Mouse (Mus musculus) stomach, embryonic 14.5 days (tissue): Measurements from ENCODE around the gene Mypn. TPM values are rescaled to one million over a fixed set of nuclear protein-coding genes. Genes with fewer than 3 reads are reported as not detected.

Source experiments
- ATAC-seq: fragments of 200-750 bp; cut with Nextera tagmentation; 2 replicates; pipeline ENCODE4 v1.8.0; 2017; ENCODE audit warnings: low read depth, moderate TSS enrichment; ENCODE audit not compliant: insufficient number of reproducible peaks, insufficient read depth, low FRiP score
- H3K27ac ChIP-seq: fragments of 300-500 bp; sonication (generic); 2 replicates; pipeline ENCODE4 v1.5.1; 2014; ENCODE audit warnings: mild to moderate bottlenecking, low read length, moderate library complexity, mixed read lengths
- H3K27me3 ChIP-seq: fragments of 300-500 bp; sonication (generic); 2 replicates; pipeline ENCODE4 v1.6.1; 2014; ENCODE audit warnings: low read length, control low read depth, mixed read lengths; ENCODE audit not compliant: control insufficient read depth, insufficient read depth
- H3K36me3 ChIP-seq: fragments of 300-500 bp; sonication (generic); 2 replicates; pipeline ENCODE4 v1.6.1; 2014; ENCODE audit warnings: mild to moderate bottlenecking, control low read depth, low read length, moderate library complexity, mixed read lengths; ENCODE audit not compliant: control insufficient read depth, insufficient read depth
- H3K4me1 ChIP-seq: fragments of 300-500 bp; sonication (generic); 2 replicates; pipeline ENCODE4 v1.6.1; 2014; ENCODE audit warnings: low read length, control low read depth, mixed read lengths; ENCODE audit not compliant: control insufficient read depth, insufficient read depth
- H3K4me2 ChIP-seq: fragments of 300-500 bp; sonication (generic); replicated peaks from 2 replicates; pipeline ENCODE4 v1.6.1; 2014; ENCODE audit warnings: low read depth, low read length, control low read depth
- H3K4me3 ChIP-seq: fragments of 300-500 bp; sonication (generic); 2 replicates; pipeline ENCODE4 v1.5.1; 2014; ENCODE audit warnings: low read depth, low read length, control low read depth
- H3K9ac ChIP-seq: fragments of 300-500 bp; sonication (generic); replicated peaks from 2 replicates; pipeline ENCODE4 v1.6.1; 2014; ENCODE audit warnings: low read depth, mild to moderate bottlenecking, control low read depth, low read length, moderate library complexity, mixed read lengths
- H3K9me3 ChIP-seq: fragments of 300-500 bp; sonication (generic); 2 replicates; pipeline ENCODE4 v1.6.1; 2016; ENCODE audit warnings: low read depth, low read length, control low read depth; ENCODE audit not compliant: control insufficient read depth
- WGBS: fragments of 180-500 bp; shearing (Covaris S2); extraction: QIAGEN DNeasy Blood & Tissue Kit; methylation state at CpG from one replicate; pipeline ENCODE4 v1.1.7; 2014; 5-methylcytosine and 5-hydroxymethylcytosine counted together
- polyA plus RNA-seq: library from polyadenylated mRNA; unstranded; fragments of >200 nt; fragmentation: Nextera tagmentation; extraction: Ambion mirVana; gene quantifications from 2 replicates; pipeline ENCODE4 v1.2.1, GENCODE M21; 2014

Gene Mypn
- polyA plus RNA-seq, 1 experiment from 2014 or later = not detected

DNA sequence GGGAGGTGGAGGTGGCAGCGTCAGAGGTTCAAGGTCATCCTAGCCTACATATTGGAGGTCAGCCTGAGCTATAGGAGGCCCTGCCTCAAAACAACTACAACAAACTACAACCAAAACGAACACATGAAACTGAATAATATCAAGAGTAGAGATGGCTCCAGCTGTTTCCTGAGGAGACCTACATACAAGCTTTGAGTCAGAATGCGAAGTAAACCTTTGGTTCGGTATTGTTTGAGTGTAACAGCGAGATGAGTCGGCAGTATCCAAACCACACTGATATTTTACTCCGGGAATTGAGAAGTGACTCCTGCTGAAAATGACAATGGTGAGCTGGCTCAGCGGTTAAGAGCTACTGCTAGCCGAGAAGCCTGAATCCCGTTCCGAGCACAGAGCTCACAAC is 34.2 kb downstream of the Mypn start:
- WGBS = 89% methylated on average over 11 of the region's 11 CpGs
- H3K4me2 ChIP-seq = no peak overlapping the region
- H3K4me1 ChIP-seq = no peaks in the 10 kb centered on the region
- no peak overlapping the region for H3K9ac ChIP-seq
- ATAC-seq = no peak
- no peaks in the 10 kb centered on the region for H3K36me3 ChIP-seq
- no peaks in the 10 kb centered on the region for H3K27me3 ChIP-seq
- H3K4me3 ChIP-seq = no peak overlapping the region
- no peak overlapping the region for H3K27ac ChIP-seq
- H3K9me3 ChIP-seq = no peaks in the 10 kb centered on the region

DNA sequence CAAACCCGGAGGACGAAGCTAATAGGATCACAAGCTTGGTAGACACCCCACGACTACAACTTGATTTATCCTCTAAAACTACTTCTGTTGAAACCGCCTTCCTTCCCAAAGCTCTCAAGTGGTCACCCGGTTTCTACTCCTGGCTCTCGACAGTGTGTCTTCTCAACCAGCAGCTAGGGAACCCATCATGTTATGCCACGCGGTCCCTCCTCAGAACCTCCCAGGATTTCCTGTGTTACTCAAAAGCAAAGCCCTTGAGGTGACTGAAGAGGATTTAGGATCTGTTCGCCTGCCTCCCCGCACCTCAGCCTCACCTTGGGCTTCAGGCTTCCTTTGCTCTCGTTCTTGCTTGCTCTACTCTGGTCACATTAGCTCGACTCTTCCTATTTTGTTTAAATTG is 35.6 kb downstream of the Mypn start:
- 89% methylated on average over 12 of the region's 12 CpGs for WGBS
- H3K9ac ChIP-seq = no peak overlapping the region
- no peak overlapping the region for H3K27ac ChIP-seq
- no peaks in the 10 kb centered on the region for H3K9me3 ChIP-seq
- no peaks in the 10 kb centered on the region for H3K27me3 ChIP-seq
- H3K4me3 ChIP-seq = no peak overlapping the region
- H3K36me3 ChIP-seq = no peaks in the 10 kb centered on the region
- H3K4me1 ChIP-seq = no peaks in the 10 kb centered on the region
- H3K4me2 ChIP-seq = no peak overlapping the region
- ATAC-seq = no peak

DNA sequence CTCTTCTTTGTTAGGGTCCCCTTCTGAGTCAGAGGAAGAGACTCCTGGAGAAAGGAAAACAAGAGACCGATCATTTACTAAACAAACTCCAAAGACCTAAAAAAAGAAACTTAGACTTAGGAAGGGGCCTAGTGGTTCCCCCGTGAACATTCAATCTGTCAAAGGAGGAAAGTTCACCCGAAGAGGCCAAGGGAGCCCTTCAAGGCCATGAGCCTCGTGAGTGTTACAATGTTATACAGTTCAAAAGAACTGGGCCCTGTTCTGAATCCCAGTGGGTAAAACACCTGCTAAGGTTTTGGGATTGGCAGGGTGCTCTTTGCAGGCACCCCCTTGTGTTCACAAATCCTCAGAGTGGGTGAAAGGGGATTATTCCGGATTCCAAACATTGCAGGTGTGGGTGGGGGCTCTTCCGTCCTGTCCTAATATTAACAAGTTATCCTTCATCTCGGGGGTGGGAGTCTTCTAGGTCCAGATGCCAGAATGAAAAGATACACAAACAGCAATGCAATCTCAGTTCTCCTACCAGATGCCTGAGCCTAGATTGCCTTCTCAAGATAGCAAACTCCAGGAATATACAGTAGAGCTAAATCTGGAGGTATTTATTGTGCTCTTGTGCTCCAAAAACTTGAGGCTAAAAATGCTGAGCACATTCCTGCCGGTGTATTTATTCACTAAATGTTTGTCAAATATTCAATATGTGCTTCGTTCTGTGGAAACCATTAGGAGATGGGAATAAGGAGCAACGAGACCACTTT is 36.3 kb downstream of the Mypn start:
- H3K9ac ChIP-seq = no peak overlapping the region
- no peaks in the 10 kb centered on the region for H3K27me3 ChIP-seq
- ATAC-seq = no peak
- no peaks in the 10 kb centered on the region for H3K4me1 ChIP-seq
- no peak overlapping the region for H3K4me3 ChIP-seq
- H3K4me2 ChIP-seq = no peak overlapping the region
- WGBS = 70% methylated on average over 10 of the region's 10 CpGs
- no peak overlapping the region for H3K27ac ChIP-seq
- H3K36me3 ChIP-seq = no peaks in the 10 kb centered on the region
- H3K9me3 ChIP-seq = no peaks in the 10 kb centered on the region

DNA sequence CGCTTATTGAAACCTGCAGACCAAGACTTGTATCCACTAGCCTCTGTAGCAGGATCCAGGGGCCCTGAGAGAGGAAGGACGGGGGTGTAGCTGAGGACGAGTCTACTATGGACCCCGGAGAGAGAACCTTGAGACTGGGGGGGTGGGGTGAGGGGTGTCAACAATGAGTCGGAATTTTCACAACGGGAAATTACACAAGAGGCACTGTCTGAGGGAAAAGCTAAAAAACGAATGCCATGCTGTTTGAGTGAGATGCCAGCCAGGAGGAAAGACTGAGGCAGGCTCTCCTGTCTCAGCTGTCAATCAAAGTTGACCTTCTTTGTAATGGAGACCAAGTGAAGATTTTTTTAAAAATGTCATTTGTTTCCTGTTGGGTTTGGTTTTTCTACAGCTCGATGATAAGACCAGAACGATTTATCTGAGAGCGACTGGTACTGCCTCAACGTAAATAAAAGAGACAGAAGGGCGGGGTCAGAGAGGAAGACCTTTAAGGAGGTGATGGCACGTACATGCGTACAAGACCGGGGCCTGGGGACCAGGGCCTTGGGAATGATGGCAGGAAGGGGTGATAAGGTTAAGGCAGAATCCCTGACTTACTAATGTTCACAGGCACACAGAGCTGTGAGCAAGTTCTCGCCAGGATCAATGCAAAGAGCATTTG is 37.9 kb downstream of the Mypn start:
- no peaks in the 10 kb centered on the region for H3K27me3 ChIP-seq
- no peak overlapping the region for H3K4me3 ChIP-seq
- no peaks in the 10 kb centered on the region for H3K36me3 ChIP-seq
- no peaks in the 10 kb centered on the region for H3K9me3 ChIP-seq
- no peaks in the 10 kb centered on the region for H3K4me1 ChIP-seq
- no peak overlapping the region for H3K4me2 ChIP-seq
- no peak overlapping the region for H3K27ac ChIP-seq
- no peak for ATAC-seq
- WGBS = 66% methylated on average over 16 of the region's 16 CpGs
- no peak overlapping the region for H3K9ac ChIP-seq

DNA sequence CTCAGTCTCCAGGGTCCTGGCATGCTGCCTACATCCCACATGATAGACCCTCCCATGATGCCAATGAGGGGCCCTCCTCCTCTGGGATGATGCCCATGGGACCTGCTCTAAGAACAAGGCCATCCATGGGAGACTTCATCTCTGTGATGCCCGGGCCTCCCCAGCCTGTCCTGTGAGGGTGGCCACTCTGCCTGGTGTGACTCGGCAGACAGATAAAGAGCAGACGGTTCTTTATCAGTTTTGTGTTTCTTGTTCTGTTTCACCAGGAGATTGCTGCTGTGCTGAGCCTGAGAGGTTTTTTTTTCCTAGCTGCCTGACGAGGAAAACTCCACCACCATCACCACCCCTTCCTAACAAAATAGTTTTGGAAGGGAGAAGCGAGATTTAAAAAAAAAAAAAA is 42.5 kb downstream of the Mypn start:
- ATAC-seq = peak; percentile 33; the same call in 1 of the 2 replicates
- Histone ChIP-seq H3K4me2 (no peak overlapping the region), H3K27ac (no peak overlapping the region), H3K9ac (no peak overlapping the region), H3K36me3 (no peaks in the 10 kb centered on the region), H3K9me3 (no peaks in the 10 kb centered on the region), H3K4me3 (no peak overlapping the region), H3K27me3 (no peaks in the 10 kb centered on the region), H3K4me1 (no peaks in the 10 kb centered on the region)
- WGBS = 54% methylated on average over 5 of the region's 5 CpGs

DNA sequence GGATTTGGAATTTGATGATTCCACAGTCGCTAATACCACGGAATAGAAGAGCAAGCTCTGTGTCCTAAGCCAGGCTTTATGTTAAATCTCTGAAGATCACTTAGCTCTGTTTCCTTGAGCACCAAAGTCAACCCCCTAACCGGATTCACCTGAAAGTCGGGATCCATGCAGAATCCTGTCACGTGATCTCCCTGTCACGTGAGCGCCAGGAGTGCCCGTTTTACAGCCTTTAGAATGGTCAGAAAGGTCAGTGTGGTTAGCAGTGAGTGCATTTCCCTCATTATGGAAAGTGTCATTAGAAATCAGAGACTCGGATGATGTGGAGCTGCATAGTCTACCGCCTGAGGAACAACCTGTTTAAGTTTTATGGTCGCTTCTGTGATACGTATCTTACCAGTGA is 43.1 kb downstream of the Mypn start:
- Histone ChIP-seq H3K4me2 (no peak overlapping the region), H3K27ac (no peak overlapping the region), H3K4me3 (no peak overlapping the region), H3K9ac (no peak overlapping the region), H3K36me3 (no peaks in the 10 kb centered on the region), H3K4me1 (no peaks in the 10 kb centered on the region), H3K27me3 (no peaks in the 10 kb centered on the region), H3K9me3 (no peaks in the 10 kb centered on the region)
- no peak for ATAC-seq
- WGBS = 63% methylated on average over 12 of the region's 12 CpGs

DNA sequence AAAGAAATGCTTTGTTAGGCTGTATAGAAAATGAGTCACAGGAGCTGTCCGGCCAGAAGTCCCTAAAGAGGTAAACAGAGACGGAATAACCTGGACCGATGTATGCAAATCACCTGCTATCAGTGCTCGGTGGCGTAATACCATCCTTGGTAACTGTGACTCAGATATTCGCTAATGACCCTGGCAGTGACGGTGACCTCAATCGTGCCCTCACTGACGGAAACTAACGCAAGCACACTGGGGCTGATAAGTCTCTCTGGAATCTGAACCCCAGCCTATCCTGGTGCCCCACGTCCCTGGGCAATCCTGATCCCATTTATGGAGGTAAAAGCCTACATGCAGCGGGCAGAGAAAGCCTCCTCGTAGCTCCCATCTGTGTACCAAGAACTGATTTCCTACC is 45.6 kb downstream of the Mypn start:
- Histone ChIP-seq H3K27ac (no peak overlapping the region), H3K9me3 (no peaks in the 10 kb centered on the region), H3K36me3 (no peaks in the 10 kb centered on the region), H3K4me3 (no peak overlapping the region), H3K4me1 (no peaks in the 10 kb centered on the region), H3K27me3 (no peaks in the 10 kb centered on the region), H3K4me2 (no peak overlapping the region), H3K9ac (no peak overlapping the region)
- ATAC-seq = no peak
- WGBS = 65% methylated on average over 13 of the region's 13 CpGs

DNA sequence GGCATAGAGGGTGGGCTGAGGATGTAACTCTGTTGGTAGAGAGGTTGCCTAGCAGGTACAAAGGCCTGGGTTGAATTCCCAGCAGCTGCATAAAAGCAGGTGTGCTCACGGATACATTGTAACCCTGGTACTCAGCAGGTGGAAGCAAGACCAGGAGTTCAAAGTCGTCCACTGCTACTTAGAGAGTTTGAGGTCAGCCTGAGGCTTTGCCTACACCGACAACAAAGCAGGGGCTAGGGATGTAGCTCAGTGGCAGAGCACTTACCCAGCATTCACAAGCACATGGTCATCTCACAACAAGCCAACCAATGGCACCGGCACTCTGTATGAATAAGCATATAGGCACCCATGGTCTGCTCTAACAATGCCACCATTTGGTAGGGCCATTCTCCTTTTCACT is 46.3 kb downstream of the Mypn start:
- WGBS = 88% methylated on average over 4 of the region's 4 CpGs

More for the DNA sequence above, 46.3 kb downstream of the Mypn start:
- Histone ChIP-seq H3K4me2 (no peak overlapping the region), H3K27ac (no peak overlapping the region), H3K4me1 (no peaks in the 10 kb centered on the region), H3K27me3 (no peaks in the 10 kb centered on the region), H3K9me3 (no peaks in the 10 kb centered on the region), H3K36me3 (no peaks in the 10 kb centered on the region), H3K4me3 (no peak overlapping the region), H3K9ac (no peak overlapping the region)
- ATAC-seq = no peak
